Mouse (Mus musculus) hindbrain, embryonic 11.5 days (tissue): ENCODE data around the gene Gm9913. TPM values are rescaled to one million over a fixed set of nuclear protein-coding genes. Genes with fewer than 3 reads are reported as not detected.

Source experiments
- ATAC-seq: fragments of 200-750 bp; cut with Nextera tagmentation; 2 replicates; pipeline ENCODE4 v1.8.0; 2017; ENCODE audit warnings: mild to moderate bottlenecking, moderate TSS enrichment, moderate library complexity; ENCODE audit not compliant: low FRiP score
- DNase-seq: peaks from one replicate; pipeline ENCODE4 v3.0.0-alpha.2; 2015; ENCODE audit warnings: low spot score
- H3K27ac ChIP-seq: fragments of 300-500 bp; sonication (generic); 2 replicates; pipeline ENCODE4 v1.5.1; 2014; ENCODE audit warnings: mild to moderate bottlenecking, low read depth, low read length
- H3K27me3 ChIP-seq: fragments of 300-500 bp; sonication (generic); 2 replicates; pipeline ENCODE4 v1.6.1; 2014; ENCODE audit warnings: mild to moderate bottlenecking, low read length, moderate library complexity, mixed read lengths; ENCODE audit not compliant: control insufficient read depth, insufficient read depth
- H3K36me3 ChIP-seq: fragments of 300-500 bp; sonication (generic); 2 replicates; pipeline ENCODE4 v1.6.1; 2014; ENCODE audit warnings: mild to moderate bottlenecking, low read length, moderate library complexity, mixed read lengths; ENCODE audit not compliant: control insufficient read depth, insufficient read depth
- H3K4me1 ChIP-seq: fragments of 300-500 bp; sonication (generic); replicated peaks from 2 replicates; pipeline ENCODE4 v1.6.1; 2014; ENCODE audit warnings: low read length, mixed read lengths; ENCODE audit not compliant: control insufficient read depth, insufficient read depth
- H3K4me2 ChIP-seq: fragments of 300-500 bp; sonication (generic); replicated peaks from 2 replicates; pipeline ENCODE4 v1.6.1; 2014; ENCODE audit warnings: mild to moderate bottlenecking, low read depth, low read length
- H3K4me3 ChIP-seq: fragments of 300-500 bp; sonication (generic); 2 replicates; pipeline ENCODE4 v1.5.1; 2014; ENCODE audit warnings: low read depth, low read length
- H3K9ac ChIP-seq: fragments of 300-500 bp; sonication (generic); 2 replicates; pipeline ENCODE4 v1.6.1; 2014; ENCODE audit warnings: low read depth, low read length
- H3K9me3 ChIP-seq: fragments of 300-500 bp; sonication (generic); 2 replicates; pipeline ENCODE4 v1.6.1; 2016; ENCODE audit warnings: low read length; ENCODE audit not compliant: control insufficient read depth
- WGBS: fragments of 180-500 bp; shearing (Covaris S2); extraction: QIAGEN DNeasy Blood & Tissue Kit; methylation state at CpG from one replicate; pipeline ENCODE4 v1.1.7; 2014; 5-methylcytosine and 5-hydroxymethylcytosine counted together
- polyA plus RNA-seq: library from polyadenylated mRNA; unstranded; fragments of >200 nt; fragmentation: Nextera tagmentation; extraction: Ambion mirVana; gene quantifications from 2 replicates; pipeline ENCODE4 v1.2.1, GENCODE M21; 2014

Gene Gm9913
- polyA plus RNA-seq, 1 experiment from 2014 or later: 0.25 TPM

DNA sequence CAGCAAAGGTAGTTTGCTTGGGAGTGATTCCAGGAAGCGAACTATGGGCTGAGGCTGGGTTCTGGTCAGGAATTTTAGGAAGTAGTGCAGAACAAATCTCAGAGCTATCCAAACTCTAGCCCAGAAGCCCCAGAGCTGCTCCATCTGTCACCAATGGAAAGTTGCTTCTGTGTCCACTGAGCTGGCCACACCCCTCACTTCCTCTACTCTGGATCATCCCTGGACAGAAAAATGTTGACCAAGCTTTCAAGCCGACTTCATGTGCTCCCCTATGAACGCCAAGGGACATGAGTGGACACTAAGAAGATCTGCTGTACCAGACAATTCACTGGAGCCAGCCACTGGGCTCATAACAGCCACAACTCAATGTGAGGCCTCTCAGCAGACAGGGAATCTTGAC is 28.7 kb upstream of the Gm9913 start:
- Histone ChIP-seq H3K27ac (no peak overlapping the region), H3K9ac (no peak overlapping the region), H3K4me1 (no peaks in the 10 kb centered on the region), H3K4me2 (no peak overlapping the region), H3K27me3 (no peaks in the 10 kb centered on the region), H3K4me3 (no peak overlapping the region), H3K9me3 (no peaks in the 10 kb centered on the region), H3K36me3 (no peaks in the 10 kb centered on the region)
- DNase-seq: no peak
- 92% methylated on average over 3 of the region's 3 CpGs for WGBS
- ATAC-seq: no peak

- ATAC-seq (no peak), DNase-seq (no peak)
- H3K4me3 ChIP-seq: no peak overlapping the region
- WGBS: 86% methylated on average over 3 of the region's 3 CpGs
- H3K9me3 ChIP-seq: no peaks in the 10 kb centered on the region
- no peaks in the 10 kb centered on the region for H3K4me1 ChIP-seq
- H3K4me2 ChIP-seq: no peak overlapping the region
- H3K36me3 ChIP-seq: no peaks in the 10 kb centered on the region
- H3K27me3 ChIP-seq: no peaks in the 10 kb centered on the region
- no peak overlapping the region for H3K9ac ChIP-seq
- H3K27ac ChIP-seq: no peak overlapping the region
These were observed 27.5 kb upstream of the Gm9913 start for GRCm38 (mm10) chr2:125477367-125477766.

DNA sequence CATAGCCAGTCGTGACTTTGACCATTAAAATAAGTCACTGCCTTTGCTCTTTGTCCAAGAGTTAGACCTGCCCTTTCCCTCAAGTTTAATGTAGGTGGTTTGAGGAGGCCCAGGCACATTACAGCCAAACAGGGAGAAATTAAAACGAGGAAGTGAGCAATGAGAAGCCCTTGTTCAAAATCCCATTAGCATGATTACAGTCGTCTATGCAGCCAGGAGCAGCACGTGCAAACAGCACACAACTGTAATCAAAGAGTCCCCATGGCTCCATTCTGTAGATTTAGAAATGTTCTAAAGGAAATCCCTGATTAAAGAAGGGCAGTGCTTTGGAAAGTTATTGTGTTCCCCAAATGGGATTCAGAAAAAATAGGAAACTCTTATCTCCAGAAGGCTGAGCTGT is 26.2 kb upstream of the Gm9913 start:
- no peaks in the 10 kb centered on the region for H3K27me3 ChIP-seq
- H3K9ac ChIP-seq: no peak overlapping the region
- ATAC-seq (no peak), DNase-seq (no peak)
- H3K4me1 ChIP-seq: no peaks in the 10 kb centered on the region
- no peak overlapping the region for H3K4me2 ChIP-seq
- H3K4me3 ChIP-seq: no peak overlapping the region
- no peaks in the 10 kb centered on the region for H3K9me3 ChIP-seq
- 68% methylated on average over 4 of the region's 4 CpGs for WGBS
- no peaks in the 10 kb centered on the region for H3K36me3 ChIP-seq
- no peak overlapping the region for H3K27ac ChIP-seq

GRCm38 (mm10) chr2:125480057-125480456 is 24.8 kb upstream of the Gm9913 start:
- Histone ChIP-seq H3K4me3 (no peak overlapping the region), H3K27me3 (no peaks in the 10 kb centered on the region), H3K4me2 (no peak overlapping the region), H3K36me3 (no peaks in the 10 kb centered on the region), H3K27ac (no peak overlapping the region), H3K9ac (no peak overlapping the region), H3K9me3 (no peaks in the 10 kb centered on the region), H3K4me1 (no peaks in the 10 kb centered on the region)
- DNase-seq (no peak), ATAC-seq (no peak)
- 88% methylated on average over 5 of the region's 5 CpGs for WGBS

GRCm38 (mm10) chr2:125481116-125481515 is 23.8 kb upstream of the Gm9913 start:
- no peak overlapping the region for H3K9ac ChIP-seq

GRCm38 (mm10) chr2:125481531-125482317 is 23.2 kb upstream of the Gm9913 start:
- Histone ChIP-seq H3K9ac (no peak overlapping the region), H3K4me3 (no peak overlapping the region), H3K27me3 (no peaks in the 10 kb centered on the region), H3K4me2 (no peak overlapping the region), H3K4me1 (no peaks in the 10 kb centered on the region), H3K9me3 (no peaks in the 10 kb centered on the region), H3K27ac (no peak overlapping the region), H3K36me3 (no peaks in the 10 kb centered on the region)
- ATAC-seq (no peak), DNase-seq (no peak)
- 90% methylated on average over 9 of the region's 9 CpGs for WGBS

More at GRCm38 (mm10) chr2:125481116-125481515, 23.8 kb upstream of the Gm9913 start:
- ATAC-seq (no peak), DNase-seq (no peak)
- H3K27me3 ChIP-seq: no peaks in the 10 kb centered on the region
- 94% methylated on average over 4 of the region's 4 CpGs for WGBS
- no peaks in the 10 kb centered on the region for H3K9me3 ChIP-seq
- H3K4me3 ChIP-seq: no peak overlapping the region
- H3K4me1 ChIP-seq: no peaks in the 10 kb centered on the region
- H3K36me3 ChIP-seq: no peaks in the 10 kb centered on the region
- no peak overlapping the region for H3K4me2 ChIP-seq
- H3K27ac ChIP-seq: no peak overlapping the region

GRCm38 (mm10) chr2:125484164-125484563 is 20.7 kb upstream of the Gm9913 start:
- no peaks in the 10 kb centered on the region for H3K27me3 ChIP-seq
- H3K36me3 ChIP-seq: no peaks in the 10 kb centered on the region
- H3K9ac ChIP-seq: no peak overlapping the region
- H3K4me2 ChIP-seq: no peak overlapping the region
- no peak overlapping the region for H3K4me3 ChIP-seq
- ATAC-seq: no peak
- no peak for DNase-seq
- no peaks in the 10 kb centered on the region for H3K9me3 ChIP-seq
- no peaks in the 10 kb centered on the region for H3K4me1 ChIP-seq
- no peak overlapping the region for H3K27ac ChIP-seq

GRCm38 (mm10) chr2:125484910-125485309 is 20.0 kb upstream of the Gm9913 start:
- no peak overlapping the region for H3K4me2 ChIP-seq
- DNase-seq: no peak
- no peak overlapping the region for H3K4me3 ChIP-seq
- no peak overlapping the region for H3K9ac ChIP-seq
- H3K4me1 ChIP-seq: no peaks in the 10 kb centered on the region
- 75% methylated on average over 9 of the region's 9 CpGs for WGBS
- ATAC-seq: no peak
- H3K36me3 ChIP-seq: no peaks in the 10 kb centered on the region
- H3K27ac ChIP-seq: no peak overlapping the region
- no peaks in the 10 kb centered on the region for H3K9me3 ChIP-seq
- no peaks in the 10 kb centered on the region for H3K27me3 ChIP-seq

- Histone ChIP-seq H3K4me2 (no peak overlapping the region), H3K9ac (no peak overlapping the region), H3K36me3 (no peaks in the 10 kb centered on the region), H3K27me3 (no peaks in the 10 kb centered on the region), H3K4me3 (no peak overlapping the region), H3K9me3 (no peaks in the 10 kb centered on the region), H3K4me1 (no peaks in the 10 kb centered on the region), H3K27ac (no peak overlapping the region)
- DNase-seq (no peak), ATAC-seq (no peak)
- 96% methylated on average over 1 of the region's 1 CpGs for WGBS
These were observed 14.9 kb upstream of the Gm9913 start for GRCm38 (mm10) chr2:125489979-125490378.
